Mouse (Mus musculus) heart, adult 2 months (tissue): Measurements from ENCODE around the gene Krt28.

ENCODE experiments used
- CTCF ChIP-seq: fragments of 200-600 bp; IDR thresholded peaks from 2 replicates; pipeline ENCODE4 v1.8.1; 2022; ENCODE audit warnings: antibody characterized with exemption, mild to moderate bottlenecking, moderate library complexity
- POLR2A ChIP-seq: fragments of 200-500 bp; IDR thresholded peaks from 2 replicates; pipeline ENCODE4 v1.6.1; 2011; ENCODE audit warnings: mild to moderate bottlenecking, low read depth, low read length, control low read depth; ENCODE audit not compliant: insufficient read depth

GRCm38 (mm10) chr11:99319127-99319526 is 55.6 kb downstream of the Krt28 start:
- TF ChIP-seq CTCF = no peak
- no peak for TF ChIP-seq POLR2A
